Mouse (Mus musculus) lung, embryonic 16.5 days (tissue): ENCODE measurements at regions not wholly inside any gene's neighbourhood (a gene's known extent, or its start where the extent isn't known, plus 50 kb on each side); places are given as distances from the start of the nearest gene placed in this dataset.

ENCODE experiments used
- ATAC-seq: fragments of 200-750 bp; cut with Nextera tagmentation; 2 replicates; pipeline ENCODE4 v1.8.0; 2017; ENCODE audit warnings: low read depth, mild to moderate bottlenecking, moderate library complexity
- H3K27ac ChIP-seq: fragments of 300-500 bp; sonication (generic); 2 replicates; pipeline ENCODE4 v1.5.1; 2014; ENCODE audit warnings: mild to moderate bottlenecking, control low read depth, low read length
- H3K27me3 ChIP-seq: fragments of 300-500 bp; sonication (generic); 2 replicates; pipeline ENCODE4 v1.6.1; 2014; ENCODE audit warnings: low read depth, low read length, mixed read lengths; ENCODE audit not compliant: control insufficient read depth, insufficient read depth
- H3K36me3 ChIP-seq: fragments of 300-500 bp; sonication (generic); 2 replicates; pipeline ENCODE4 v1.6.1; 2014; ENCODE audit warnings: low read length; ENCODE audit not compliant: control insufficient read depth, insufficient read depth
- H3K4me1 ChIP-seq: fragments of 300-500 bp; sonication (generic); replicated peaks from 2 replicates; pipeline ENCODE4 v1.6.1; 2014; ENCODE audit warnings: low read length, mixed read lengths; ENCODE audit not compliant: control insufficient read depth, insufficient read depth
- H3K4me2 ChIP-seq: fragments of 300-500 bp; sonication (generic); 2 replicates; pipeline ENCODE4 v1.6.1; 2014; ENCODE audit warnings: low read depth, low read length, control low read depth
- H3K4me3 ChIP-seq: fragments of 300-500 bp; sonication (generic); 2 replicates; pipeline ENCODE4 v1.5.1; 2014; ENCODE audit warnings: mild to moderate bottlenecking, low read length, control low read depth
- H3K9ac ChIP-seq: fragments of 300-500 bp; sonication (generic); 2 replicates; pipeline ENCODE4 v1.6.1; 2014; ENCODE audit warnings: low read length, control low read depth
- H3K9me3 ChIP-seq: fragments of 300-500 bp; sonication (generic); 2 replicates; pipeline ENCODE4 v1.6.1; 2016; ENCODE audit warnings: low read length; ENCODE audit not compliant: control insufficient read depth
- WGBS: fragments of 180-500 bp; shearing (Covaris S2); extraction: QIAGEN DNeasy Blood & Tissue Kit; methylation state at CpG from one replicate; pipeline ENCODE4 v1.1.7; 2014; 5-methylcytosine and 5-hydroxymethylcytosine counted together

DNA sequence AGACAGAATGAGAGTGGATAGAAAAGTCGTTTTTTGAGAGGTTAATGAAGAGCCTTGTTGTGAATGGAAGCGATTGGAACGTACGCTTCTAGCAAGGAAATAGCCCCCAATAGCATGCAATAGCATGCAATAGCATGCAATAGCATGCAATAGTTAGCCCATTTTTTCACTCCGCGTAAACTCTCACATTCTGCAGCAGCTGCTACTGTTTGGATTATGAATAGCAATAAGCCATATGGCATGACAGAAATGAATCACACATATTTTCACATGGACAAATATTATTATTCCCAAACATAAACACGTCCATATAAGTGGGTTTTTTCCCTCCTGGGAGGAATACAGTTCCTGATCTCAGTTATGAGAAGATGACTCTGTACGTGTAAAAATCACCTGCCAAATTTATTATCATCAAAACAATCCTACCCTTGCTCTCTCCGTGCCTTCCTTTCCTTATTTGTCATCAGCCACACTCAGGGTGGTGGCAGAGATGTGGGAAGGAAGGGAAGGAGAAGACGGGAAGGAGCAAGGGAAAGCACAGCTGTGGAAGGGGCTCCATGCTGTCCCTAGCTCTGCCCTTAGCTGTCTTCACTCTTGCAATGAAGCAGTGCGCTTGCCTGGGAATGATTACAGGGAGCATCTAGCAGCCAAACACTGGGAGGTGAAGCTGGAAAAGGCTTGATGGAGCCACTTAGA, 129.1 kb upstream of the Sash1 start:
- Histone ChIP-seq H3K36me3 (no peaks in the 10 kb centered on the region), H3K9me3 (no peaks in the 10 kb centered on the region), H3K27me3 (no peaks in the 10 kb centered on the region), H3K9ac (no peak overlapping the region), H3K27ac (no peak overlapping the region), H3K4me3 (no peak overlapping the region), H3K4me1 (peaks cover 3% of the 10 kb centered on the region), H3K4me2 (no peak overlapping the region)
- 50% methylated on average over 11 of the region's 11 CpGs for WGBS
- ATAC-seq = peak; percentile 71

DNA sequence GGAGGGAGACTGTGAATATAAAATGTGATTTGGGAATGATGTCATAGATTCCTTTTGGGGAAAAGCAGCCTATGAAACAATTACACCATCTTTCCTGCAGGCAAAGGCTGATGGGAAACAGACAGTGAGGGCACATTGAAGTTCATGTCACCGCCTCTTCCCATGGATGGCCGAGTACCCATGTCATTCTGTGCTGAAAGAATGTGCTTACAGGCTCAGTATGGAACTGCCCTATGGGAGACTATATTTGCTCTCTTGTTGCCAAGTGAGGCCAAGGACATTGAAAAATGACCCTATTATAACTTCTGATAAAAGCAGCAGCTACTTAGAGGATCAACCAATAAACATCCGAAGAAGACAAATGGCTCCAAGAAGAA, 127.7 kb upstream of the Sash1 start:
- ATAC-seq = no peak
- H3K9ac ChIP-seq = no peak overlapping the region
- WGBS = 58% methylated on average over 3 of the region's 3 CpGs
- H3K27ac ChIP-seq = no peak overlapping the region
- no peaks in the 10 kb centered on the region for H3K9me3 ChIP-seq
- no peak overlapping the region for H3K4me3 ChIP-seq
- no peak overlapping the region for H3K4me2 ChIP-seq
- peaks cover 3% of the 10 kb centered on the region for H3K4me1 ChIP-seq
- no peaks in the 10 kb centered on the region for H3K27me3 ChIP-seq
- no peaks in the 10 kb centered on the region for H3K36me3 ChIP-seq

DNA sequence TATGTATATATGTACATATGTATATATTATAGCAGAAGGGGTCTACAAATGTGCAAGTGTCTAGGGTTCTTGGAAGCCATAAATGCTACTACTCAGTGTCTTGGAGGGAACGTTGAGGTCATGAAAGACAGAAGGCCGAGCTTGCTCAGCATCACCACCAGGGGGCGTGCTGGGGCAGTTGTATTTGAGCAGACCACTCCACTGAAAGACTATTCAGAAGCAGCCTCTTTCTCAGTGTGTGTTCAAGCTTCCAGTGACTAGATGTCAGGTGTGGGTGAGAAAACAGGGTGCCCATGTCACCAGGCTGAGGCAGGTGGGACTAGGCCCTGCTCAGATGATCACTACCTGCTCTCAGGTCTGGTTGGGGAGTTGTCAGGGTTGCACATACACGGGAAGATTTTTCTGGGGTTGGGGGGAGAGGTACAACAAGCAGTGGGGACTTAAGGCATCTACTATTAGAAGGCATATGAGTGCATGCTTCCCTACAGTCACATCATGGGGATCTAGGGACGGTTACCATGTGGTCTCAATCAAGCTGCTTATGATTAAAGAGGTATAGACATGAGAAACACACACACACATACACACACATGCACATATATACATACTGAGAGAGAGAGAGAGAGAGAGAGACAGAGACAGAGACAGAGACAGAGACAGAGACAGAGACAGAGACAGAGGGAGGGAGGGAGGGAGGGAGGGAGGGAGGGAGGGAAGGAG, 127.1 kb upstream of the Sash1 start:
- 34% methylated on average over 5 of the region's 5 CpGs for WGBS
- Histone ChIP-seq H3K4me2 (no peak overlapping the region), H3K27me3 (no peaks in the 10 kb centered on the region), H3K4me3 (no peak overlapping the region), H3K36me3 (no peaks in the 10 kb centered on the region), H3K9me3 (no peaks in the 10 kb centered on the region), H3K9ac (no peak overlapping the region), H3K4me1 (peaks cover 3% of the 10 kb centered on the region), H3K27ac (no peak overlapping the region)
- 0 out of 2 replicates have a peak, but pooled peaks have one; percentile 23 for ATAC-seq

DNA sequence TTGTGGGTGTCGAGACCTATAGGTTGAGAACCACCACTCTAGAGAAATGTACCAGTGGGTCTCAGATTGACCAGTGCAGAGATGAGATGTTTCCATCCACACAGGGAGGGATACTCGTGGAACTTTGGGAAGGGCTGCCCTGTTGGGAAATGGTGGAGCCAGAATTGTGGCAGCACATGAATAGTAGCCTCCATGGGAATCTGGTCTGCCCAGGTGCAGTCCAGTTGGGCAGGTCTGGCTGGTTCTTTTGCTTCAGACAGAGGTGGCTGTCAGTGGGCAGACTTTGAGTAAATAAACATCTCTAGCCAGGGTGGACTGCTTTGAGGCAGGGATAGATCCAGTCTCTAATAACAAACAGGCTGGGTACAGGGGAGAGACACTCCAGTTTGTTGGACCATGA, 126.0 kb upstream of the Sash1 start:
- no peak overlapping the region for H3K27ac ChIP-seq
- H3K36me3 ChIP-seq = no peaks in the 10 kb centered on the region
- WGBS = 58% methylated on average over 2 of the region's 2 CpGs
- no peak for ATAC-seq
- no peaks in the 10 kb centered on the region for H3K9me3 ChIP-seq
- H3K9ac ChIP-seq = no peak overlapping the region
- no peak overlapping the region for H3K4me3 ChIP-seq
- no peaks in the 10 kb centered on the region for H3K27me3 ChIP-seq
- H3K4me1 ChIP-seq = peaks cover 3% of the 10 kb centered on the region
- H3K4me2 ChIP-seq = no peak overlapping the region

DNA sequence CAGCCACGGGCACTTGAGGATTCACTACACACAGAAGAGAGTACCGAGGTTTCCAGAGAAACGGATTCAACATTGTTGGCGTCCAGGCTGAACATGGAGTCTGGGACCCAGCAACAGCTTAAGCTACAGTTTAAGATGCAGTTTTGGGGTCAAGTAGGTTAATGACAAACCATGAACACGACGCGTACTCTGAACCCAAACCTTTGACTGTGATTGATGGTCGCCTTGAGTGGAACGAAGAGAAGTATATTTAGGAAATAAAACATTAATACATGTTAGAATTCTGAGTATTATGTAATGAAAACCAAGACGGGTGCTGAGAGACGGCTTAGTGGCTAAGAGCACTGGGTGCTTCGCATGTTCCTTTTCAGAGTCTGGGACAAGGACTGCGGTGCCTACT, 124.3 kb upstream of the Sash1 start:
- ATAC-seq = no peak
- Histone ChIP-seq H3K27me3 (no peaks in the 10 kb centered on the region), H3K36me3 (no peaks in the 10 kb centered on the region), H3K27ac (no peak overlapping the region), H3K9me3 (no peaks in the 10 kb centered on the region), H3K4me1 (peaks cover 8% of the 10 kb centered on the region), H3K4me3 (no peak overlapping the region), H3K4me2 (no peak overlapping the region), H3K9ac (no peak overlapping the region)
- 69% methylated on average over 13 of the region's 13 CpGs for WGBS

DNA sequence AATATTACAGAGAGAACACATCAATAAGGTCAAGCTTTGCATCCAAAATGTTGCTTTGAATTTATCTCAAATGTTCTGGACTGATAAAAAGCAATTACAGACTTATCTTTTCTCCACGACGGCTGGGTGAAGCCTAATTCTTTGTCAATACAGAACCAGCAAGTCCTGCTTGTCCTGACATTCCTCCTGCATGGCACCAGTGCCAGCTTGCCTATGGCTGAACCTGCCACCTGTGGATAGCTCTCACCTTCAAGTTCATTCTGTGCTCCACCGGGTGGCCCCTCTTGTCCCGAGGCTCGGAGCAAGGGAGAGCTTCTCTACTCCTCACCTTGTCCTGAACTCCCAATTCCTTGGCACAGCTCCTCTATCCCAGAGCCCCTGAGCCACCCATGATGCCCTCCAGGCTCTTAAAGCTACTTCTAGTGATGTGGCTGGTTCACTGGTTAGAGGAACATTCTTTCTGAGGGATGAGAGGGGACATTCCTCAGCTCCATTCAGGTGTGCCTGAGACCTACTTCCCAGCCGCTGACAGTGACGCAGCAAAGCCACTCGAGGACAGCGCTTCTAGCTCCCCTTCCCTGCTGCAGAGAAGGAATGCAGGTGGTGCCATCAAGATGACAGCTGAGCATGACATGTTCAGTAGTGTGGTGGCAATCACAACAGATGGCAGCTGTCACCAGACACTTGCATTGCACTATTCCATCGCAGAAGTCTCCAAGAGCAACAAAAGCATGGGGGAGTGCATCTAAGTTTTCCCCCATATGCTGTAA, 119.5 kb upstream of the Sash1 start:
- no peak overlapping the region for H3K4me2 ChIP-seq
- H3K4me1 ChIP-seq = peaks cover 6% of the 10 kb centered on the region; the same call in 1 of the 2 replicates
- peak; percentile 77 for ATAC-seq
- WGBS = 28% methylated on average over 10 of the region's 10 CpGs
- H3K27me3 ChIP-seq = no peaks in the 10 kb centered on the region
- H3K27ac ChIP-seq = no peak overlapping the region
- no peak overlapping the region for H3K9ac ChIP-seq
- no peaks in the 10 kb centered on the region for H3K36me3 ChIP-seq
- no peaks in the 10 kb centered on the region for H3K9me3 ChIP-seq
- H3K4me3 ChIP-seq = no peak overlapping the region

DNA sequence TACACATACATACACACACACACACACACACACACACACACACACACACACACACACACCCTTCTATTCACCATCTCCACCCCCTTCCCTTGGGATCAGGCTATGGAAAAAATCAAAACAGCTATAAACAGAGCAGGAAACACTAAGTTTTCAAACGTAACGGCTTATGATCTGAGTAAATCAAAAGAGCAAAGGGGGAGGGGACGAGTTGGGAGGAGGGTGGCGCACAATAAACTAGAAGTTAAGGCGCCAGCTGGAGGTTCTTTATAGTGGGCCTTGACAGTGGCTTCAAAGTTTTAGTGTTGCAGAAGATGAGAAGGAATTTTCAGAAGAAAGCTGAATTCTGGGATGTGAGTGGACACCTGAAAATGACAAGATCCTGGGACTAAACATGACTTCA, 116.4 kb upstream of the Sash1 start:
- Histone ChIP-seq H3K27me3 (no peaks in the 10 kb centered on the region), H3K36me3 (no peaks in the 10 kb centered on the region), H3K4me1 (peaks cover 23% of the 10 kb centered on the region), H3K4me2 (no peak overlapping the region), H3K4me3 (no peak overlapping the region), H3K9me3 (no peaks in the 10 kb centered on the region), H3K9ac (no peak overlapping the region), H3K27ac (no peak overlapping the region)
- ATAC-seq = no peak
- 66% methylated on average over 5 of the region's 5 CpGs for WGBS

DNA sequence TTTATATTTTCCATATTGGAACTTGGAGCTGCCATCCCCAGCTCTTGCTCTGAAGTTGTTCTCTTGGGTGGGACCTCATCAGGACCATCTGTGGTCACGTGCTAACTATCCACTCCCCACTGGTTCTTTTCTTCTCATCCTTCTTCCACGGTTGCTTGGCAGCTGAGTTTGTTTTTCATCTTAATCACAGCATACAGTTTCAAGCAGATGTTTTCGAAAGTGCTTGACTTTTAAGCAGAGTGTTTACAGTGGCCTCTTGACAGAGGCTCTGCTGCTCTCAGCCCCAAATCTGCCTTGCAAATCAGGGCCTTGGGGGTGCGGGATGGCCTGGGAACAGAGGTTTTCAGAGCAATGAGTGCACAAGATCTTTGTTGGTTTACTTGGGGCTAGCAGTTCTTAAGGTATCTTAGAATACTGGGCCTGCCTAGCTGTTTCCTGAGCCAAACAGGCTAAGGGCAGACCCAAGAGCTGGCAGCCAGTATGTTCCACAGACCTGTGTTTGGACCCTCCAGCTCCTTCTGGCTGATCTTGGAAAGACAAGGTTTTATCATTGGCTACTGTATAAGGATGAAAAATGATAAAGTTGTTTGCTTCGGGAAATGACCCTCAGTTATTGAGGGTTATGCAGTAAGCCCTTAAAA, 113.0 kb upstream of the Sash1 start:
- ATAC-seq = peak; percentile 91

DNA sequence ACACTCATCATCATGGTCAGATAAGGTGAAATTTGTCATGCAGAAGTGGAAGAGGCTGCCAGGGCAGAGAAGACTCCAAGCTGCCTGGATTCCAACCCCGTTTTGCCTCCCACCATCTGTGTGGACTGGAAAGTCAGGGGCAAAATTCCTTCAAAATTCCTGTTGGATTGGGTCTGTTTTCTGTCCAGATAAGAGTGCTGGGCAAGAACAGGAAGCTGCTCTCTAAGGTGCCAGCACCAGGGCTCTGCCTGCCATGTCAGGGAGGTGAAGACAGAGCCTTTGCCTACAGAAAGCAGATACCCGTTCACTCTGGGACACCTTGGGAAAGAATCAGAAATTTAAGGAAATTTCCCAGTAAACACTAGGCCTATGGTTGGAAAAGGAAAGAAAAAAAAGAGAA, 112.5 kb upstream of the Sash1 start:
- H3K4me3 ChIP-seq = no peak overlapping the region
- no peaks in the 10 kb centered on the region for H3K9me3 ChIP-seq
- H3K4me2 ChIP-seq = no peak overlapping the region
- peaks cover 17% of the 10 kb centered on the region for H3K4me1 ChIP-seq
- no peak overlapping the region for H3K9ac ChIP-seq
- 16% methylated on average over 2 of the region's 2 CpGs for WGBS
- peak overlapping the region; percentile 72 for H3K27ac ChIP-seq
- no peak; the same call in 1 of the 2 replicates for ATAC-seq
- no peaks in the 10 kb centered on the region for H3K27me3 ChIP-seq
- H3K36me3 ChIP-seq = no peaks in the 10 kb centered on the region

More for the DNA sequence above, 113.0 kb upstream of the Sash1 start:
- Histone ChIP-seq H3K36me3 (no peaks in the 10 kb centered on the region), H3K9me3 (no peaks in the 10 kb centered on the region), H3K27ac (peak overlapping the region; percentile 72), H3K4me2 (no peak overlapping the region), H3K27me3 (no peaks in the 10 kb centered on the region), H3K4me1 (peaks cover 17% of the 10 kb centered on the region), H3K4me3 (no peak overlapping the region), H3K9ac (no peak overlapping the region)
- WGBS = 12% methylated on average over 5 of the region's 5 CpGs
